Mouse (Mus musculus): Measurements from ENCODE around the gene Hspa2. TPM values are rescaled to one million over a fixed set of nuclear protein-coding genes. Genes with fewer than 3 reads are reported as not detected.
A peak's percentile ranks its signal among the peaks of the same experiment; 100 is the strongest.

The Hspa2 gene
- polyA plus RNA-seq, 1 experiment from 2014 or later = 18.8 TPM

GRCm38 (mm10) chr12:76367096-76367995, 36.6 kb upstream of the Hspa2 start:
- Histone ChIP-seq H3K4me3 (ENCODE audit: low read depth, low read length) (peak overlapping the region; percentile 10; the same call in 1 of the 2 replicates), H3K4me1 (replicated peaks; ENCODE audit: control insufficient read depth, insufficient read depth) (0 out of 2 replicates have a peak, but pooled peaks cover 2% of the 10 kb centered on the region), H3K4me2 (replicated peaks; ENCODE audit: low read depth) (peak overlapping the region; percentile 18), H3K9me3 (ENCODE audit: control insufficient read depth, low read length) (no peaks in the 10 kb centered on the region), H3K27me3 (ENCODE audit: control insufficient read depth, insufficient read depth, low read length) (no peaks in the 10 kb centered on the region), H3K27ac (replicated peaks) (no peak overlapping the region), H3K9ac (ENCODE audit: low read length) (peak overlapping the region; percentile 51; the same call in 1 of the 2 replicates), H3K36me3 (ENCODE audit: control insufficient read depth, insufficient read depth, low read length) (no peaks in the 10 kb centered on the region)
- DNase-seq (ENCODE audit: low spot score) (no peak), ATAC-seq (ENCODE audit: low FRiP score, low TSS enrichment) (no peak)
- 28% methylated on average over 14 of the region's 14 CpGs for WGBS
- TF ChIP-seq CTCF (IDR thresholded peaks at IDR 0.05; ENCODE audit: low read depth) (no peak), EP300 (optimal IDR thresholded peaks at IDR 0.05) (no peak)

- Histone ChIP-seq H3K4me1 (replicated peaks; ENCODE audit: control insufficient read depth, insufficient read depth) (0 out of 2 replicates have a peak, but pooled peaks cover 2% of the 10 kb centered on the region), H3K4me2 (replicated peaks; ENCODE audit: low read depth) (peak overlapping the region; percentile 68), H3K27me3 (ENCODE audit: control insufficient read depth, insufficient read depth, low read length) (no peaks in the 10 kb centered on the region), H3K27ac (replicated peaks) (peak overlapping the region; percentile 100), H3K4me3 (ENCODE audit: low read depth, low read length) (peak overlapping the region; percentile 96), H3K36me3 (ENCODE audit: control insufficient read depth, insufficient read depth, low read length) (no peaks in the 10 kb centered on the region), H3K9me3 (ENCODE audit: control insufficient read depth, low read length) (no peaks in the 10 kb centered on the region), H3K9ac (ENCODE audit: low read length) (peak overlapping the region; percentile 98; the same call in 1 of the 2 replicates)
- ATAC-seq (ENCODE audit: low FRiP score, low TSS enrichment) = no peak
- WGBS = 15% methylated on average over 9 of the region's 9 CpGs
- TF ChIP-seq EP300 (optimal IDR thresholded peaks at IDR 0.05) (no peak), CTCF (IDR thresholded peaks at IDR 0.05; ENCODE audit: low read depth) (no peak)
- no peak for DNase-seq (ENCODE audit: low spot score)
Observed at GRCm38 (mm10) chr12:76368201-76368789, 35.7 kb upstream of the Hspa2 start.

- Histone ChIP-seq H3K27me3 (ENCODE audit: control insufficient read depth, insufficient read depth, low read length) (no peaks in the 10 kb centered on the region), H3K4me1 (replicated peaks; ENCODE audit: control insufficient read depth, insufficient read depth) (0 out of 2 replicates have a peak, but pooled peaks cover 2% of the 10 kb centered on the region), H3K4me2 (replicated peaks; ENCODE audit: low read depth) (peak overlapping the region; percentile 68), H3K27ac (replicated peaks) (peak overlapping the region; percentile 100), H3K36me3 (ENCODE audit: control insufficient read depth, insufficient read depth, low read length) (no peaks in the 10 kb centered on the region), H3K9ac (ENCODE audit: low read length) (peak overlapping the region; percentile 98), H3K9me3 (ENCODE audit: control insufficient read depth, low read length) (no peaks in the 10 kb centered on the region), H3K4me3 (ENCODE audit: low read depth, low read length) (peak overlapping the region; percentile 96)
- TF ChIP-seq CTCF (IDR thresholded peaks at IDR 0.05; ENCODE audit: low read depth) (no peak), EP300 (optimal IDR thresholded peaks at IDR 0.05) (no peak)
- peak; percentile 62 for DNase-seq (ENCODE audit: low spot score)
- 1% methylated on average over 26 of the region's 26 CpGs for WGBS
- peak; percentile 32; the same call in 1 of the 2 replicates for ATAC-seq (ENCODE audit: low FRiP score, low TSS enrichment)
Observed at GRCm38 (mm10) chr12:76368790-76369205, 35.2 kb upstream of the Hspa2 start.

- under 1% methylated on average over 72 of the region's 96 CpGs for WGBS
- H3K4me1 ChIP-seq (replicated peaks; ENCODE audit: control insufficient read depth, insufficient read depth) = 0 out of 2 replicates have a peak, but pooled peaks cover 2% of the 10 kb centered on the region
- H3K27ac ChIP-seq (replicated peaks) = peak within 1 kb of the TSS; percentile 100
- peak within 1 kb of the TSS; percentile 96 for H3K4me3 ChIP-seq (ENCODE audit: low read depth, low read length)
- H3K9me3 ChIP-seq (ENCODE audit: control insufficient read depth, low read length) = no peaks in the 10 kb centered on the region
- H3K36me3 ChIP-seq (ENCODE audit: control insufficient read depth, insufficient read depth, low read length) = no peaks in the 10 kb centered on the region
- H3K9ac ChIP-seq (ENCODE audit: low read length) = peak within 1 kb of the TSS; percentile 98
- ATAC-seq (ENCODE audit: low FRiP score, low TSS enrichment) (peak; percentile 90), DNase-seq (ENCODE audit: low spot score) (peak; percentile 92)
- H3K4me2 ChIP-seq (replicated peaks; ENCODE audit: low read depth) = peak within 1 kb of the TSS; percentile 68
- H3K27me3 ChIP-seq (ENCODE audit: control insufficient read depth, insufficient read depth, low read length) = no peaks in the 10 kb centered on the region
- TF ChIP-seq EP300 (optimal IDR thresholded peaks at IDR 0.05) = no peak
- TF ChIP-seq CTCF (IDR thresholded peaks at IDR 0.05; ENCODE audit: low read depth) = no peak
Observed at GRCm38 (mm10) chr12:76369206-76369977, 34.6 kb upstream of the Hspa2 start, which contains the start of gene Zbtb25. Zbtb25 (minus strand) TSS chr12:76369602.

GRCm38 (mm10) chr12:76369978-76370830, 33.8 kb upstream of the Hspa2 start, which contains the start of gene Zbtb1:
Zbtb1 (plus strand) TSS chr12:76370266.
- peak; percentile 89 for DNase-seq (ENCODE audit: low spot score)
- WGBS = under 1% methylated on average over 60 of the region's 99 CpGs

More at GRCm38 (mm10) chr12:76369978-76370830, 33.8 kb upstream of the Hspa2 start, which contains the start of gene Zbtb1:
- peak within 1 kb of the TSS; percentile 98 for H3K9ac ChIP-seq (ENCODE audit: low read length)
- peak; percentile 38; the same call in 1 of the 2 replicates for TF ChIP-seq CTCF (IDR thresholded peaks at IDR 0.05; ENCODE audit: low read depth)
- no peak for TF ChIP-seq EP300 (optimal IDR thresholded peaks at IDR 0.05)
- peak; percentile 71 for ATAC-seq (ENCODE audit: low FRiP score, low TSS enrichment)
- no peaks in the 10 kb centered on the region for H3K9me3 ChIP-seq (ENCODE audit: control insufficient read depth, low read length)
- H3K36me3 ChIP-seq (ENCODE audit: control insufficient read depth, insufficient read depth, low read length) = no peaks in the 10 kb centered on the region
- peak within 1 kb of the TSS; percentile 100 for H3K27ac ChIP-seq (replicated peaks)
- no peaks in the 10 kb centered on the region for H3K27me3 ChIP-seq (ENCODE audit: control insufficient read depth, insufficient read depth, low read length)
- H3K4me2 ChIP-seq (replicated peaks; ENCODE audit: low read depth) = peak within 1 kb of the TSS; percentile 68
- H3K4me3 ChIP-seq (ENCODE audit: low read depth, low read length) = peak within 1 kb of the TSS; percentile 96
- H3K4me1 ChIP-seq (replicated peaks; ENCODE audit: control insufficient read depth, insufficient read depth) = 0 out of 2 replicates have a peak, but pooled peaks cover 2% of the 10 kb centered on the region

All from stomach, postnatal 0 days (tissue).